Mouse (Mus musculus) MEL (cell line): ENCODE data around the gene Acsl4. TPM values are rescaled to one million over a fixed set of nuclear protein-coding genes. Genes with fewer than 3 reads are reported as not detected.

Source experiments
- DNase-seq: peaks from one replicate; pipeline ENCODE4 v3.0.0; 2011; ENCODE audit warnings: low read depth, low spot score
- H3K27ac ChIP-seq: 2 replicates; pipeline ENCODE4 v1.5.1; 2012; ENCODE audit warnings: low read depth, mild to moderate bottlenecking, control low read depth, low read length, moderate library complexity; ENCODE audit not compliant: control insufficient read depth
- H3K27me3 ChIP-seq, 2 experiments: fragments of 150-350 bp in 1 of 2; sonication (generic) in 1 of 2; 2 replicates each; pipeline ENCODE4 v1.6.1; 2012; ENCODE audit warnings: low read length in 2 of 2, mild to moderate bottlenecking in 2 of 2, improper control_type of control experiment in 1 of 2, moderate library complexity in 1 of 2; ENCODE audit not compliant: insufficient read depth in 2 of 2, control insufficient read depth in 1 of 2
- H3K36me3 ChIP-seq, 2 experiments: 2 replicates each; pipeline ENCODE4 v1.6.1; 2012 to 2014; ENCODE audit warnings: low read length in 2 of 2, improper control_type of control experiment in 1 of 2, inconsistent platforms in 1 of 2, mild to moderate bottlenecking in 1 of 2; ENCODE audit not compliant: insufficient read depth in 2 of 2, control insufficient read depth in 1 of 2
- H3K4me1 ChIP-seq, 2 experiments: fragments of 150-350 bp in 1 of 2; sonication (generic) in 1 of 2; 2 replicates each; pipeline ENCODE4 v1.6.1; 2012; ENCODE audit warnings: low read length in 2 of 2, improper control_type of control experiment in 1 of 2, mild to moderate bottlenecking in 1 of 2; ENCODE audit not compliant: insufficient read depth in 2 of 2, control insufficient read depth in 1 of 2
- H3K4me3 ChIP-seq, 2 experiments: fragments of 150-350 bp in 1 of 2; sonication (generic) in 1 of 2; 2 replicates each; pipeline ENCODE4 v1.5.1; 2012; ENCODE audit warnings: low read depth in 2 of 2, low read length in 2 of 2, mild to moderate bottlenecking in 2 of 2, moderate library complexity in 2 of 2, control low read depth in 1 of 2, improper control_type of control experiment in 1 of 2; ENCODE audit not compliant: control insufficient read depth in 1 of 2, insufficient read depth in 1 of 2
- H3K79me2 ChIP-seq: 2 replicates; pipeline ENCODE4 v1.6.1; 2012; ENCODE audit warnings: mild to moderate bottlenecking, low read length, moderate library complexity; ENCODE audit not compliant: control insufficient read depth, poor library complexity, insufficient read depth
- H3K9ac ChIP-seq: 2 replicates; pipeline ENCODE4 v1.6.1; 2012; ENCODE audit warnings: low read depth, mild to moderate bottlenecking, control low read depth, low read length, moderate library complexity; ENCODE audit not compliant: control insufficient read depth, poor library complexity, severe bottlenecking
- H3K9me3 ChIP-seq: fragments of 150-350 bp; sonication (generic); replicated peaks from 2 replicates; pipeline ENCODE4 v1.6.1; 2012; ENCODE audit warnings: mild to moderate bottlenecking, low read length, improper control_type of control experiment, moderate library complexity; ENCODE audit not compliant: insufficient read depth
- BHLHE40 ChIP-seq: IDR thresholded peaks from 2 replicates; pipeline ENCODE4 v1.6.1; 2012; ENCODE audit warnings: low read depth, mild to moderate bottlenecking, inconsistent platforms, low read length, improper control_type of control experiment, borderline replicate concordance
- CHD2 ChIP-seq: IDR thresholded peaks from 2 replicates; pipeline ENCODE4 v1.6.1; 2011; ENCODE audit warnings: low read length, improper control_type of control experiment
- CTCF ChIP-seq, 3 experiments: IDR thresholded peaks in 2 of 3; conservative IDR thresholded peaks in 1 of 3; 2 replicates each; pipeline ENCODE4 v1.5.1; 2011 to 2012; ENCODE audit warnings: low read length in 3 of 3, low read depth in 2 of 3, mild to moderate bottlenecking in 2 of 3, improper control_type of control experiment in 1 of 3, inconsistent platforms in 1 of 3, mixed read lengths in 1 of 3, moderate library complexity in 1 of 3; ENCODE audit not compliant: control insufficient read depth in 1 of 3, insufficient read depth in 1 of 3, poor library complexity in 1 of 3, severe bottlenecking in 1 of 3
- E2F4 ChIP-seq: IDR thresholded peaks from 2 replicates; pipeline ENCODE4 v1.6.1; 2011; ENCODE audit warnings: low read depth, low read length, improper control_type of control experiment, borderline replicate concordance
- ELF1 ChIP-seq: IDR thresholded peaks from 2 replicates; pipeline ENCODE4 v1.6.1; 2014; ENCODE audit warnings: low read depth, mild to moderate bottlenecking, inconsistent platforms, low read length, improper control_type of control experiment, moderate library complexity
- EP300 ChIP-seq, 2 experiments: IDR thresholded peaks; 2 replicates each; pipeline ENCODE4 v1.6.1; 2011; ENCODE audit warnings: improper control_type of control experiment in 2 of 2, low read length in 2 of 2, low read depth in 1 of 2, mild to moderate bottlenecking in 1 of 2
- ETS1 ChIP-seq: IDR thresholded peaks from 2 replicates; pipeline ENCODE4 v1.6.1; 2012; ENCODE audit warnings: low read depth, mild to moderate bottlenecking, inconsistent platforms, low read length, improper control_type of control experiment, moderate library complexity
- GABPA ChIP-seq: IDR thresholded peaks from 2 replicates; pipeline ENCODE4 v1.6.1; 2012; ENCODE audit warnings: low read depth, mild to moderate bottlenecking, inconsistent platforms, low read length, improper control_type of control experiment, moderate library complexity
- HCFC1 ChIP-seq: IDR thresholded peaks from 2 replicates; pipeline ENCODE4 v1.6.1; 2012; ENCODE audit warnings: low read depth, mild to moderate bottlenecking, inconsistent platforms, low read length, improper control_type of control experiment, moderate library complexity
- JUND ChIP-seq: IDR thresholded peaks from 2 replicates; pipeline ENCODE4 v1.6.1; 2011; ENCODE audit warnings: low read depth, mild to moderate bottlenecking, improper control_type of control experiment, low read length
- KAT2A ChIP-seq: conservative IDR thresholded peaks from 2 replicates; pipeline ENCODE4 v1.6.1; 2012; ENCODE audit warnings: low read depth, low read length, improper control_type of control experiment, inconsistent platforms
- MAFK ChIP-seq: IDR thresholded peaks from 2 replicates; pipeline ENCODE4 v1.6.1; 2011; ENCODE audit warnings: low read depth, mild to moderate bottlenecking, low read length, improper control_type of control experiment, borderline replicate concordance
- MAZ ChIP-seq: IDR thresholded peaks from 2 replicates; pipeline ENCODE4 v1.6.1; 2012; ENCODE audit warnings: low read depth, mild to moderate bottlenecking, inconsistent platforms, low read length, improper control_type of control experiment
- MEF2A ChIP-seq: IDR thresholded peaks from 2 replicates; pipeline ENCODE4 v1.6.1; 2014; ENCODE audit warnings: low read depth, mild to moderate bottlenecking, inconsistent platforms, low read length, improper control_type of control experiment; ENCODE audit not compliant: poor library complexity, insufficient replicate concordance, severe bottlenecking; ENCODE audit errors: extremely low read depth
- MXI1 ChIP-seq: IDR thresholded peaks from 2 replicates; pipeline ENCODE4 v1.6.1; 2011; ENCODE audit warnings: mild to moderate bottlenecking, low read depth, low read length, improper control_type of control experiment
- MYB ChIP-seq: IDR thresholded peaks from 2 replicates; pipeline ENCODE4 v1.6.1; 2011; ENCODE audit warnings: mild to moderate bottlenecking, low read depth, low read length, improper control_type of control experiment
- POLR2A ChIP-seq, 2 experiments: IDR thresholded peaks; 2 replicates each; pipeline ENCODE4 v1.6.1; 2011 to 2012; ENCODE audit warnings: low read length in 2 of 2, mild to moderate bottlenecking in 2 of 2, control low read depth in 1 of 2, improper control_type of control experiment in 1 of 2, low read depth in 1 of 2, moderate library complexity in 1 of 2; ENCODE audit not compliant: control insufficient read depth in 1 of 2, insufficient read depth in 1 of 2, poor library complexity in 1 of 2
- POLR2AphosphoS2 ChIP-seq: IDR thresholded peaks from 2 replicates; pipeline ENCODE4 v1.6.1; 2011; ENCODE audit warnings: low read length, improper control_type of control experiment
- POLR2AphosphoS5 ChIP-seq: IDR thresholded peaks from 2 replicates; pipeline ENCODE4 v1.6.1; 2012; ENCODE audit warnings: low read depth, borderline replicate concordance, mild to moderate bottlenecking, inconsistent platforms, low read length, moderate library complexity, mixed read lengths
- RAD21 ChIP-seq: IDR thresholded peaks from 2 replicates; pipeline ENCODE4 v1.6.1; 2011; ENCODE audit warnings: mild to moderate bottlenecking, low read depth, low read length, improper control_type of control experiment
- RCOR1 ChIP-seq: IDR thresholded peaks from 2 replicates; pipeline ENCODE4 v1.6.1; 2012; ENCODE audit warnings: low read depth, mild to moderate bottlenecking, inconsistent platforms, low read length, improper control_type of control experiment
- SIN3A ChIP-seq: IDR thresholded peaks from 2 replicates; pipeline ENCODE4 v1.6.1; 2012; ENCODE audit warnings: low read length, improper control_type of control experiment, inconsistent platforms
- SMC3 ChIP-seq: IDR thresholded peaks from 2 replicates; pipeline ENCODE4 v1.6.1; 2011; ENCODE audit warnings: low read depth, low read length, improper control_type of control experiment
- TAL1 ChIP-seq: IDR thresholded peaks from 2 replicates; pipeline ENCODE4 v1.6.1; 2012; ENCODE audit warnings: mild to moderate bottlenecking, inconsistent platforms, low read length, moderate library complexity, mixed read lengths
- TBP ChIP-seq: IDR thresholded peaks from 2 replicates; pipeline ENCODE4 v1.8.0; 2011; ENCODE audit warnings: low read depth, low read length, improper control_type of control experiment
- TCF12 ChIP-seq: IDR thresholded peaks from 2 replicates; pipeline ENCODE4 v1.6.1; 2014; ENCODE audit warnings: low read depth, mild to moderate bottlenecking, inconsistent platforms, low read length, improper control_type of control experiment, moderate library complexity
- UBTF ChIP-seq: IDR thresholded peaks from 2 replicates; pipeline ENCODE4 v1.6.1; 2012; ENCODE audit warnings: low read depth, mild to moderate bottlenecking, inconsistent platforms, low read length, improper control_type of control experiment, moderate library complexity, borderline replicate concordance; ENCODE audit not compliant: insufficient read depth
- USF2 ChIP-seq, 2 experiments: IDR thresholded peaks; 2 replicates each; pipeline ENCODE4 v1.6.1; 2011 to 2012; ENCODE audit warnings: improper control_type of control experiment in 2 of 2, low read length in 2 of 2, borderline replicate concordance in 1 of 2, inconsistent platforms in 1 of 2, low read depth in 1 of 2, mild to moderate bottlenecking in 1 of 2; ENCODE audit not compliant: insufficient read depth in 1 of 2
- ZC3H11A ChIP-seq: IDR thresholded peaks from 2 replicates; pipeline ENCODE4 v1.6.1; 2012; ENCODE audit warnings: low read depth, mild to moderate bottlenecking, inconsistent platforms, low read length, improper control_type of control experiment
- ZMIZ1 ChIP-seq: IDR thresholded peaks from 2 replicates; pipeline ENCODE4 v1.6.1; 2012; ENCODE audit warnings: low read depth, mild to moderate bottlenecking, inconsistent platforms, low read length, improper control_type of control experiment, moderate library complexity
- ZNF384 ChIP-seq: IDR thresholded peaks from 2 replicates; pipeline ENCODE4 v1.6.1; 2012; ENCODE audit warnings: low read depth, mild to moderate bottlenecking, inconsistent platforms, low read length, improper control_type of control experiment
- polyA plus RNA-seq, 2 experiments: library from polyadenylated mRNA; stranded (reverse) in 1 of 2; unstranded in 1 of 2; fragments of >175 nt in 1 of 2; fragments of >200 nt in 1 of 2; gene quantifications; 2 replicates each; pipeline versions ENCODE4 v1.2.1 to v1.2.4; 2012; ENCODE audit warnings: low replicate concordance in 2 of 2, low read depth in 1 of 2; ENCODE audit not compliant: insufficient read length in 2 of 2, insufficient read depth in 1 of 2, missing spikeins in 1 of 2
- total RNA-seq: library from RNA; depleted of rRNA; stranded (reverse); fragments of 300-350 nt; gene quantifications from 2 replicates; pipeline ENCODE4 v1.2.3, GENCODE M21; 2012

The Acsl4 gene
- total and polyA plus RNA-seq, 3 experiments, result 17.1 to 100 (median 17.7) TPM

DNA sequence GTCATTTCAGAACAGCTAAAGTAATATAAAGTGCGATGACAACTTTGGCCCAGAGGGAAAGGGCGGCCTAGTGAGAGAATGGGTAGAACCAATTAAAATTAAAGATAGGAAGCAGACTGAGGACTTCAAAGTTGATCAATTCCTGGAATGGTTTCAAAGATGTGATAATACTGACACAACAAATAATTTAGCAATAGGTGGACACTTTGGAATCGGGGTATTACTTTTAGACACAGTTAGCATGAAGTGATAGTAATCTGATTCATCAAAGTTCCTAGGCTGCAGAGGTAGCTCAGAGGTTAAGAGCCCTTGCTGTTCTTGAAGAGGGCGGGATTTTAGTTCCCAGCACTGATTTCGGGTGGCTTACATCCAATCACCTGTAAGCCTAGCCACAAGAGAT is 54.8 kb downstream of the Acsl4 start:
- Histone ChIP-seq H3K9ac (no peak overlapping the region), H3K36me3 (peaks cover 0 to 20% of the 10 kb centered on the region in 2 experiments; a peak in 2 of 4 replicates), H3K27ac (no peak overlapping the region), H3K4me3 (no peak overlapping the region), H3K27me3 (no peaks in the 10 kb centered on the region), H3K4me1 (no peaks in the 10 kb centered on the region), H3K9me3 (no peaks in the 10 kb centered on the region), H3K79me2 (no peaks in the 10 kb centered on the region)
- no peak for DNase-seq
- TF ChIP-seq EP300 (IDR thresholded peaks at IDR 0.05; ENCODE audit: low read depth in 1 of 2, low read length in 2 of 2) (no peak), MYB (no peak), ZMIZ1 (no peak), ZNF384 (no peak), TAL1 (no peak), RAD21 (no peak), MAFK (no peak), ZC3H11A (no peak), POLR2AphosphoS2 (no peak), MAZ (no peak), UBTF (no peak), RCOR1 (no peak), CHD2 (no peak), ELF1 (no peak), TCF12 (no peak), KAT2A (no peak), BHLHE40 (no peak), TBP (no peak), MXI1 (no peak)

DNA sequence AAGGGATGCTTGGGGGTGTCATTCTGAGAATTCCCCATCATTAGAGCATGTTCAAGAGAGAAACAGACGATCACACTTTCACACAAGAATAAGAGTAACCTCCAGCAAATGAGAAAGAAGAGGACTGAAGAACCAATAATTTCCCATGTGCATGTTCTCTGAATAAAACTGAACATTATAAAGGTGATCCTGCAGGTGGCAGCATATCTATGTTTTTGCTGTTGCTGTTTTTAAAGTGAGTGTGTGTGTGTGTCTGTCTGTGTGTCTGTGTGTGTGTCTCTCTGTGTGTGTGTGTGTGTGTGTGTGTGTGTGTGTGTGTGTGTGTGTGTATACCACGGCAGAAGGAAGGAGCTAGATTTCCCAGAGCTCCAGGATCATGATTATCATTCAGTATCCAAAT is 64.6 kb downstream of the Acsl4 start:
- no peaks in the 10 kb centered on the region for H3K4me1 ChIP-seq
- no peak overlapping the region for H3K4me3 ChIP-seq
- DNase-seq, result peak; percentile 40
- peaks cover 0 to 24% of the 10 kb centered on the region in 2 experiments; a peak in 2 of 4 replicates for H3K36me3 ChIP-seq
- no peak overlapping the region for H3K9ac ChIP-seq
- no peaks in the 10 kb centered on the region for H3K27me3 ChIP-seq
- no peak overlapping the region for H3K27ac ChIP-seq
- no peaks in the 10 kb centered on the region for H3K9me3 ChIP-seq
- no peaks in the 10 kb centered on the region for H3K79me2 ChIP-seq
- TF ChIP-seq MXI1 (no peak), EP300 (IDR thresholded peaks at IDR 0.05; ENCODE audit: low read depth in 1 of 2, low read length in 2 of 2) (no peak), JUND (no peak), BHLHE40 (no peak), POLR2AphosphoS5 (no peak), MEF2A (no peak), ZNF384 (no peak), CTCF (IDR thresholded peaks at IDR 0.05 in 2 of 3, conservative IDR thresholded peaks at IDR 0.05 in 1 of 3; ENCODE audit: control insufficient read depth in 1 of 3, insufficient read depth in 1 of 3, low read depth in 2 of 3, low read length in 3 of 3, poor library complexity in 1 of 3, severe bottlenecking in 1 of 3) (peak in 2 of 3 experiments; percentile 7 to 64; a peak in 2 of 6 replicates), SIN3A (no peak), USF2 (IDR thresholded peaks at IDR 0.05; ENCODE audit: borderline replicate concordance in 1 of 2, insufficient read depth in 1 of 2, low read depth in 1 of 2, low read length in 2 of 2) (no peak), SMC3 (peak; percentile 70), HCFC1 (no peak), TCF12 (no peak), POLR2AphosphoS2 (no peak), GABPA (no peak), ZC3H11A (0 out of 2 replicates have a peak, but pooled peaks have one; percentile 29), TAL1 (no peak), MAFK (no peak), MYB (no peak), UBTF (no peak), POLR2A (IDR thresholded peaks at IDR 0.05; ENCODE audit: control insufficient read depth in 1 of 2, insufficient read depth in 1 of 2, low read depth in 1 of 2, low read length in 2 of 2, poor library complexity in 1 of 2) (no peak), ETS1 (no peak), E2F4 (no peak)
